Mouse (Mus musculus) heart, embryonic 12.5 days (tissue): ENCODE data around the gene Kcnk1. TPM values are rescaled to one million over a fixed set of nuclear protein-coding genes. Genes with fewer than 3 reads are reported as not detected.

ENCODE experiments used
- ATAC-seq: fragments of 200-750 bp; cut with Nextera tagmentation; 2 replicates; pipeline ENCODE4 v1.8.0; 2017; ENCODE audit warnings: moderate TSS enrichment, moderate library complexity; ENCODE audit not compliant: insufficient number of reproducible peaks, low FRiP score
- H3K27ac ChIP-seq: fragments of 300-500 bp; sonication (generic); 2 replicates; pipeline ENCODE4 v1.5.1; 2016; ENCODE audit warnings: mild to moderate bottlenecking, moderate library complexity; ENCODE audit not compliant: poor library complexity, severe bottlenecking
- H3K27me3 ChIP-seq: fragments of 300-500 bp; sonication (generic); replicated peaks from 2 replicates; pipeline ENCODE4 v1.6.1; 2016; ENCODE audit warnings: mild to moderate bottlenecking, moderate library complexity
- H3K36me3 ChIP-seq: fragments of 300-500 bp; sonication (generic); 2 replicates; pipeline ENCODE4 v1.6.1; 2016; ENCODE audit warnings: mild to moderate bottlenecking, moderate library complexity
- H3K4me1 ChIP-seq: fragments of 300-500 bp; sonication (generic); replicated peaks from 2 replicates; pipeline ENCODE4 v1.6.1; 2016; ENCODE audit warnings: mild to moderate bottlenecking
- H3K4me2 ChIP-seq: fragments of 300-500 bp; sonication (generic); 2 replicates; pipeline ENCODE4 v1.6.1; 2016; ENCODE audit warnings: mild to moderate bottlenecking, moderate library complexity
- H3K4me3 ChIP-seq: fragments of 300-500 bp; sonication (generic); 2 replicates; pipeline ENCODE4 v1.5.1; 2016; ENCODE audit warnings: mild to moderate bottlenecking
- H3K9ac ChIP-seq: fragments of 300-500 bp; sonication (generic); 2 replicates; pipeline ENCODE4 v1.6.1; 2016; ENCODE audit warnings: mild to moderate bottlenecking, moderate library complexity
- H3K9me3 ChIP-seq: fragments of 300-500 bp; sonication (generic); replicated peaks from 2 replicates; pipeline ENCODE4 v1.6.1; 2016; ENCODE audit warnings: mild to moderate bottlenecking, moderate library complexity
- WGBS: fragments of 180-500 bp; shearing (Covaris S2); methylation state at CpG from one replicate; pipeline ENCODE4 v1.1.7; 2016; 5-methylcytosine and 5-hydroxymethylcytosine counted together
- polyA plus RNA-seq: library from polyadenylated mRNA; unstranded; fragments of >200 nt; fragmentation: Nextera tagmentation; extraction: Ambion mirVana; gene quantifications from 2 replicates; pipeline ENCODE4 v1.2.1, GENCODE M21; 2016

The Kcnk1 gene
- polyA plus RNA-seq, 1 experiment from 2014 or later: 2.6 TPM

DNA sequence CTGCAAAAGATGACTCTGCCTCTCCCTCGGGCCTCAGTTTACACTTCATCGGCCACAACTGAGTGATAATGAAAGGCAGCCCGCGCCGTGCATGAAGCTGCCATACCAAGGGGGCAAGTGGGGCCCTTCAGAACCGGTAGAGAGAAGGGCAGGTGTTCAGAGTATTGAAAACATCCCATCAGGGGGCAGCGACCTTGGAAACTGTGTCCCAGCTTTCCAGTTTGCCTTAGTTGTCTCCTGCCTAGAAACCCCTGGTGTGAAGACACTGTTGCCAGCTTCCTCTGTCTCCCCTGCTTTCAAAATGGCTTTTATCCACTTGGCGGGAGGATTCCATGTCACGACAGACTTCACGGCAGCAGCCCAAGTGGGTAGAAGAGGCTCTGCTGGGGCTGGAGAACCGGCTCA is 31.2 kb upstream of the Kcnk1 start:
- peak overlapping the region; percentile 74 for H3K4me2 ChIP-seq
- peaks cover 8% of the 10 kb centered on the region for H3K4me1 ChIP-seq
- H3K27ac ChIP-seq: no peak overlapping the region
- WGBS: 2% methylated on average over 11 of the region's 11 CpGs
- peak overlapping the region; percentile 37 for H3K4me3 ChIP-seq
- peaks cover 33% of the 10 kb centered on the region for H3K27me3 ChIP-seq
- H3K9ac ChIP-seq: peak overlapping the region; percentile 32; the same call in 1 of the 2 replicates
- no peaks in the 10 kb centered on the region for H3K36me3 ChIP-seq
- ATAC-seq: no peak
- peaks cover 14% of the 10 kb centered on the region for H3K9me3 ChIP-seq

DNA sequence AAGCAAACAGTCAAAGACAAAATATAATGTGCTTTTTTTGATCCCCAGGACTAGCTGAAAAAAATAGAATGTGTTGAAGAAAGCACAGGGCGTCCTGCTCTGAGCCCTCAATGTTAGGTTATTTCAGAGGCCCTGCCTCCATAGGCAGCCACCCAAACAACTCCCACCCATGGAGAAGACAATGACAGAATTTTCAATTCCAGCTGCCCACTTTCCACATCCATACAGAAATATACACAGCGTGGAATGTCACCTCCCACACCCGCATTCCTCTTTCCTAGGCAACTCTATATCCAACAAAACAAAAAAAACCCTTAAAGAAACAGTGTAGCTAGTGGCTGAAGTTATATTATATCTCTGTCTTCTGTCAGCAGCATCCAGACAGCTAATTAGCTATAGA is 23.6 kb upstream of the Kcnk1 start:
- Histone ChIP-seq H3K4me2 (no peak overlapping the region), H3K9ac (no peak overlapping the region), H3K4me3 (no peak overlapping the region), H3K36me3 (no peaks in the 10 kb centered on the region), H3K27ac (no peak overlapping the region), H3K9me3 (peaks cover 3% of the 10 kb centered on the region; the same call in 1 of the 2 replicates), H3K4me1 (no peaks in the 10 kb centered on the region), H3K27me3 (peaks cover 3% of the 10 kb centered on the region)
- no peak for ATAC-seq
- WGBS: 54% methylated on average over 3 of the region's 3 CpGs

DNA sequence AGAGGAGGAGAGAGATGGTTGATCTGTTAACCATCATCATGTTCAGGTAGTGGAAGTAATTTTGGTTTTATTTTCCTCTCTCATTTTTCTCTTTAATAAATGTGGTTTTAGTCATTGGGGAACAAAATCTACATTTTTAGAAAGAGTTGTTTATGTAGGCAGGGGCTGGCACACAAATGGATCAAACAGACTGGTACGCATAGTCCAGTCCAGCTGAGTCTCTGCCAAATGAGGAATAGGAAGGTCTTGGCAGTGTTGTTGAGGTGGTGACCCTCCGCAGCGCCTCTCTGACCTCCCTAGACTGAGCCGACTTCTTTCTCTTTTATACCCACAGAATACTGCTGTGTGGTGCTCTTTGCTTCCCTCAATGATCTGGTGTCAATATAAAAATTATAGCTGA is 19.0 kb upstream of the Kcnk1 start:
- Histone ChIP-seq H3K36me3 (no peaks in the 10 kb centered on the region), H3K9me3 (no peaks in the 10 kb centered on the region), H3K4me2 (no peak overlapping the region), H3K9ac (no peak overlapping the region), H3K27ac (no peak overlapping the region), H3K4me1 (no peaks in the 10 kb centered on the region), H3K4me3 (no peak overlapping the region), H3K27me3 (no peaks in the 10 kb centered on the region; the same call in 1 of the 2 replicates)
- 88% methylated on average over 4 of the region's 4 CpGs for WGBS
- ATAC-seq: no peak

- H3K4me1 ChIP-seq: no peaks in the 10 kb centered on the region
- H3K36me3 ChIP-seq: no peaks in the 10 kb centered on the region
- H3K27me3 ChIP-seq: no peaks in the 10 kb centered on the region
- no peak overlapping the region for H3K9ac ChIP-seq
- no peaks in the 10 kb centered on the region for H3K9me3 ChIP-seq
- 9% methylated on average over 6 of the region's 6 CpGs for WGBS
- no peak overlapping the region for H3K4me2 ChIP-seq
- H3K4me3 ChIP-seq: no peak overlapping the region
- ATAC-seq: no peak
- no peak overlapping the region for H3K27ac ChIP-seq
Measured at GRCm38 (mm10) chr8:125980826-125981225, 14.1 kb upstream of the Kcnk1 start.

- Histone ChIP-seq H3K4me1 (no peaks in the 10 kb centered on the region), H3K9me3 (no peaks in the 10 kb centered on the region), H3K4me2 (no peak overlapping the region), H3K36me3 (no peaks in the 10 kb centered on the region), H3K4me3 (no peak overlapping the region), H3K27ac (no peak overlapping the region), H3K9ac (no peak overlapping the region), H3K27me3 (peaks cover 3% of the 10 kb centered on the region; the same call in 1 of the 2 replicates)
- no peak for ATAC-seq
- WGBS: 52% methylated on average over 3 of the region's 3 CpGs
Measured at GRCm38 (mm10) chr8:125983515-125983914, 11.5 kb upstream of the Kcnk1 start.

DNA sequence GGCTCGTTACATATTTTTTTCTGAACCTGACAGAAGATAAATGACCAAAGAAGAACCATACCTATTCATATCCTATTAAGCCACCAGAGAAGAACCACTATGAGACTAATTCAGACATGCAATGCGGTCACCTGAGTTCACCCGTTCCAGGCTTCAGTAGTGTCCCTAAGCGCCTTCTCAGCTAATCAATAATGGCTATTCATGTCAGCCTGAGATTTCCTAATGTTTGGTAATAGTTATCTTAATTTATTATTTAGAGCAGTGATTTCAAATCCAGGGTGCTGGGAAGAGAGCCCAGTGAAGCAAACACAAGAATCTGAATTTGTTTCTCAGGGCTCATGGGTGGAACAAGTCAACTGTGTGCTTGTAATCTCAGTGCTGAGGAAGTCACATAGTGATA is 10.8 kb upstream of the Kcnk1 start:
- 82% methylated on average over 4 of the region's 4 CpGs for WGBS
- ATAC-seq: no peak
- H3K4me3 ChIP-seq: no peak overlapping the region
- H3K27ac ChIP-seq: no peak overlapping the region
- no peaks in the 10 kb centered on the region for H3K9me3 ChIP-seq
- H3K4me1 ChIP-seq: no peaks in the 10 kb centered on the region
- no peak overlapping the region for H3K9ac ChIP-seq
- H3K27me3 ChIP-seq: peaks cover 3% of the 10 kb centered on the region; the same call in 1 of the 2 replicates
- no peak overlapping the region for H3K4me2 ChIP-seq
- no peaks in the 10 kb centered on the region for H3K36me3 ChIP-seq

DNA sequence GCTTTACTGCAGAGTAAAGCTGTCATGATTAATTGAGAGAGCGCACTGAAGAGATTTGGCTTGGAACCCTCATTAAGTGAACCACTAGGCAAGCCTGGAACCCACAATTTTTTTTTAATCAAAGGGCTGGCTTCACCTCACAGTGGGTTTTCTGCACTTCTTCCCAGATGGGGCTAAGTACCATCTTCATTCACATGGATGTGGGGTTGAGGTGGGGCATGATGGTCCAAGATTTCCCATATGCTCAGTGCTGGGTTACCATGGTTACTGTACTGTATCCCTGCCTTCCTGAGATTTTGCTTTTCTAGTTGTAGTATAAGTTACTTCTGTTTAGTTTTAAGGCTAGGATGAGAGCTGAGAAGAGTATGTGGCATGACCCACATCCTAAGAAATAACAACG is 9.6 kb upstream of the Kcnk1 start:
- whole genome bisulfite sequencing: 87% methylated on average over 2 of the region's 2 CpGs
- Histone ChIP-seq H3K36me3 (no peaks in the 10 kb centered on the region), H3K4me2 (no peak overlapping the region), H3K4me3 (no peak overlapping the region), H3K4me1 (no peaks in the 10 kb centered on the region), H3K9ac (no peak overlapping the region), H3K27me3 (peaks cover 3% of the 10 kb centered on the region; the same call in 1 of the 2 replicates), H3K27ac (no peak overlapping the region), H3K9me3 (no peaks in the 10 kb centered on the region)
- no peak for ATAC-seq

DNA sequence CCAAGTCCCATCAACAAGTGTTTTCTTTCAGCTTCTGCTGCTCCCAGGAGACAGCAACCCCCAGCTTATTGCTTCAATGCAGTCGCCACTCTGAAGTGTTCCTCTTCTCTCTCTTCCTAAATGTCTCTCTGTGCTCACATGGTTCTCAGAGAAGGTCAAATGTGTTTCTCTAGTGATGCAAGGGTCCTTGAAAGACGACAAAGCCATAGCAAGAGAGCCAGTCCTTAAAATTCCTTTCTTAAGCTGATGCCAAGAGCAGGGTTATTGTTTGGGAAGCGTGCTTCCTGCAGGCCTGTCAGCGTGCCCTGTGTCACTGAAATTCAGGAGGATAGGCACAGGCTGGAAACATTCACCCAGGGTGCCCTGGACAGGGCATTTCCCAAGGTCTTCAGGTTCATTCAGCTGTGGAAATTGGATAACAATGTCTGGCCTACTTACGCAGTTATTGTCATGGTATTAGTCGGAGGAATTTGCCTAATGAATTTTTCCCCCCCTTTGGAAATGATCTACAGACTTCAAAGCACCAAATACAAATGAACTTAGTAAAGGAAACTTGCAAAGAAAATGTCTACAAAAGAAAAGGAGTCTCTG is 7.9 kb upstream of the Kcnk1 start:
- Histone ChIP-seq H3K27me3 (peaks cover 9% of the 10 kb centered on the region), H3K4me1 (no peaks in the 10 kb centered on the region), H3K9me3 (no peaks in the 10 kb centered on the region), H3K4me2 (no peak overlapping the region), H3K9ac (no peak overlapping the region), H3K4me3 (no peak overlapping the region), H3K27ac (no peak overlapping the region), H3K36me3 (no peaks in the 10 kb centered on the region)
- no peak for ATAC-seq
- 58% methylated on average over 6 of the region's 6 CpGs for WGBS

DNA sequence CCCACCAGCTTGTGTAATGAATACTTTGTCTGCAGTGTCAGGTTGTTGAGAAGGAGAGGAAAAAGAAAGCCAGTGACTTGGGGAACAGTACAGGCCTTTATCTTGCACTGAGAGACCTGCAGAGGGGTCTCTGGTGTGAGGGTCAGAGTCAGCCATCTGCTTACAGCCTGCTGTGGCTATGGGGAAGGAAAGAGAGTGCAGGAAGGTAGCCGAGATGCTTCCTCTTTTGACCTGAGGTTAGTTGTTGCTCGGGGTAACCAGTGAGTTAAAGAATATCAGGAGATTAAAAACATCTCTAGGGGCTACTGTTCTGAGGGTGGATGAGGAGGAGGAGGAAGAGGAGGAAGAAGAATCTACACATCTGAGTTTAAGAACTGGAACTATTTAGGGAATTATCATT is 7.0 kb upstream of the Kcnk1 start:
- no peak for ATAC-seq
- peaks cover 18% of the 10 kb centered on the region for H3K27me3 ChIP-seq
- no peak overlapping the region for H3K4me2 ChIP-seq
- 52% methylated on average over 2 of the region's 2 CpGs for whole genome bisulfite sequencing
- H3K9ac ChIP-seq: no peak overlapping the region
- no peaks in the 10 kb centered on the region for H3K36me3 ChIP-seq
- no peaks in the 10 kb centered on the region for H3K4me1 ChIP-seq
- no peaks in the 10 kb centered on the region for H3K9me3 ChIP-seq
- H3K27ac ChIP-seq: no peak overlapping the region
- H3K4me3 ChIP-seq: no peak overlapping the region

GRCm38 (mm10) chr8:125993636-125994035 is 1.3 kb upstream of the Kcnk1 start:
- 61% methylated on average over 9 of the region's 9 CpGs for WGBS
- H3K4me3 ChIP-seq: no peak overlapping the region
- peaks cover 68% of the 10 kb centered on the region for H3K27me3 ChIP-seq
- no peaks in the 10 kb centered on the region for H3K9me3 ChIP-seq
- H3K27ac ChIP-seq: no peak overlapping the region
- H3K4me2 ChIP-seq: no peak overlapping the region
- peaks cover 10% of the 10 kb centered on the region for H3K4me1 ChIP-seq
- no peak overlapping the region for H3K9ac ChIP-seq
- no peak for ATAC-seq
- H3K36me3 ChIP-seq: no peaks in the 10 kb centered on the region

DNA sequence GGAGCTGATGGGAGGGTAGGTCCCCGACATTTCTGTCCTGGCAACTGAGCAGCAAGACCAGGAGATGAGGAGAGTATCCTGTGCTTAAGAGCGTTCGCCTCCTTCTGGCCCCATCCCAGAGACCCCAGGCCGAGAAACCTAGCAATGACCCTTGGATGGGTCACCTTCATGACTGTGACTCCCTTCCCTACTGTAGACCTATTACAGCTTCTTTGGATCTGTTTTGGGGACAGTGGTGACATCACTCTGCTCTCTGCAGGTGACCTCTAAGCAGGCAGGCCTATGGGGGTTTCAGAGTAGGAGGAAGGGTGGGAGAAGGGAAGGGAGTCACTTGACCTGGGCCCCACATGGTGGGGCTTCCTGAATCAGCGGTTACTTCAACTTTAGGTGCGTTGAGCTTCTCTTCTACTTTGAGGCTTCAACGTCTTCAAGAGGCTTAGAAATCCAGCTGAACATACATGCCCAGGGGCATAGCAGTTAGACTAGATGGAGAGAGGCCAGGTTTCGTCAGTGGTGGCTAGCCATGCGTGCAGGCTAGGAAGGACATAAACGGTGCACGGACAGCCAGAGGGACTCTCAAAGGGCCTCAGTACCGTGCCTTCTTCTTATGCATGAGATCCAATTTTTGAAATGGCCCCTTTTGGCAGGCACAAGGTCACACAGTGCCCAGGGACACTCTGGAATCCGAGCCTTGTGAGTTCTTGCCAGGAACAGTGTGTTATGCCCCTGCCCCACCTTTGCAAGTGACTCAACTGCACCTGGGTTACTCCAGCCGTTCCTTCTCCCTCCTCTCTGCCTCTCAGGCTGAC is 1.3 kb downstream of the Kcnk1 start:
- Histone ChIP-seq H3K4me3 (peak overlapping the region; percentile 62), H3K27ac (no peak overlapping the region), H3K4me2 (peak overlapping the region; percentile 97), H3K27me3 (peaks cover 75% of the 10 kb centered on the region), H3K4me1 (peaks cover 10% of the 10 kb centered on the region), H3K36me3 (no peaks in the 10 kb centered on the region), H3K9ac (0 out of 2 replicates have a peak overlapping the region, but pooled peaks have one; percentile 66), H3K9me3 (no peaks in the 10 kb centered on the region)
- ATAC-seq: no peak
- 22% methylated on average over 14 of the region's 14 CpGs for WGBS
